Mouse (Mus musculus) heart, adult 2 months (tissue): ENCODE results near the gene Gm20388. TPM values are rescaled to one million over a fixed set of nuclear protein-coding genes. Genes with fewer than 3 reads are reported as not detected.
"Not testable (repeated sequence)": the region's sequence is repeated elsewhere in the genome, so short reads cannot be mapped to it uniquely, and the experiment has no call there.

ENCODE experiments used
- DNase-seq, 2 experiments: peaks; one replicate each; pipeline ENCODE4 v3.0.0; 2021
- H3K27ac ChIP-seq: fragments of 200-600 bp; 2 replicates; pipeline ENCODE4 v1.8.1; 2022
- H3K27me3 ChIP-seq: fragments of 200-500 bp; 2 replicates; pipeline ENCODE4 v1.6.1; 2012; ENCODE audit warnings: mild to moderate bottlenecking, low read length, inconsistent platforms, mixed read lengths; ENCODE audit not compliant: control insufficient read depth, insufficient read depth
- H3K36me3 ChIP-seq: fragments of 200-500 bp; 2 replicates; pipeline ENCODE4 v1.6.1; 2012; ENCODE audit warnings: low read length, inconsistent platforms; ENCODE audit not compliant: control insufficient read depth, insufficient read depth
- H3K4me1 ChIP-seq: fragments of 200-500 bp; 2 replicates; pipeline ENCODE4 v1.6.1; 2011; ENCODE audit warnings: low read length; ENCODE audit not compliant: control insufficient read depth, insufficient read depth
- H3K4me3 ChIP-seq: fragments of 200-600 bp; 2 replicates; pipeline ENCODE4 v1.8.1; 2022
- H3K79me2 ChIP-seq: fragments of 200-500 bp; replicated peaks from 2 replicates; pipeline ENCODE4 v1.6.1; 2012; ENCODE audit warnings: mild to moderate bottlenecking, inconsistent platforms, low read length, moderate library complexity, mixed read lengths; ENCODE audit not compliant: control insufficient read depth, insufficient read depth
- H3K9ac ChIP-seq: fragments of 200-500 bp; 2 replicates; pipeline ENCODE4 v1.6.1; 2012; ENCODE audit warnings: low read depth, mild to moderate bottlenecking, control low read depth, inconsistent platforms, low read length, mixed read lengths
- CTCF ChIP-seq: fragments of 200-600 bp; IDR thresholded peaks from 2 replicates; pipeline ENCODE4 v1.8.1; 2022; ENCODE audit warnings: antibody characterized with exemption, mild to moderate bottlenecking, moderate library complexity
- EP300 ChIP-seq: fragments of 200-500 bp; IDR thresholded peaks from 2 replicates; pipeline ENCODE4 v1.6.1; 2011; ENCODE audit warnings: low read depth, low read length, control low read depth; ENCODE audit not compliant: insufficient read depth
- POLR2A ChIP-seq: fragments of 200-500 bp; IDR thresholded peaks from 2 replicates; pipeline ENCODE4 v1.6.1; 2011; ENCODE audit warnings: mild to moderate bottlenecking, low read depth, low read length, control low read depth; ENCODE audit not compliant: insufficient read depth
- WGBS: fragments of 180-500 bp; shearing (Covaris S2); methylation state at CpG from one replicate; pipeline ENCODE4 v1.1.7; 2018; 5-methylcytosine and 5-hydroxymethylcytosine counted together
- intact Hi-C: fragments of 180-260 bp; cut with DNase I; formaldehyde crosslinking; loops from one replicate; pipeline ENCODE4 v1.15.1; 2025
- polyA plus RNA-seq: library from polyadenylated mRNA; depleted of rRNA; stranded (reverse); fragments of >200 nt; gene quantifications from 2 replicates; pipeline ENCODE4 v1.2.3, GENCODE M21; 2012
- total RNA-seq, 2 experiments: library from RNA; stranded (reverse); gene quantifications; 2 replicates each; pipeline ENCODE4 v1.2.3; 2021

Gm20388 gene
- total and polyA plus RNA-seq, 3 experiments: 1.8 to 32.3 TPM; not detected in 1

- Histone ChIP-seq H3K27me3 (no peaks in the 10 kb centered on the region), H3K9ac (no peak overlapping the region), H3K36me3 (peaks cover 9% of the 10 kb centered on the region), H3K79me2 (0 out of 2 replicates have a peak, but pooled peaks cover 1% of the 10 kb centered on the region), H3K4me3 (no peak overlapping the region), H3K27ac (no peak overlapping the region), H3K4me1 (peaks cover 2% of the 10 kb centered on the region; the same call in 1 of the 2 replicates)
- TF ChIP-seq CTCF: peak; percentile 27; the same call in 1 of the 2 replicates
- TF ChIP-seq POLR2A: no peak
- TF ChIP-seq EP300: no peak
- DNase-seq: no peak
- 80% methylated on average over 4 of the region's 4 CpGs for WGBS
- intact Hi-C loops: loop anchor here (2.0 to 10.0 kb wide), 3 partner anchors 58 to 264 kb away; partner anchors contain the start of gene Ankrd11
Measured at GRCm38 (mm10) chr8:123101244-123101643, 3190.6 kb downstream of the Gm20388 start.

- 0 out of 2 replicates have a peak, but pooled peaks have one; percentile 66 for TF ChIP-seq EP300
- peak; percentile 97 for TF ChIP-seq POLR2A
- TF ChIP-seq CTCF: no peak
- peak; percentile 97 for DNase-seq
- Histone ChIP-seq H3K4me3 (peak within 1 kb of the TSS; percentile 81), H3K27ac (peak within 1 kb of the TSS; percentile 87), H3K4me1 (peaks cover 2% of the 10 kb centered on the region; the same call in 1 of the 2 replicates), H3K27me3 (no peaks in the 10 kb centered on the region), H3K9ac (peak within 1 kb of the TSS; percentile 96), H3K79me2 (0 out of 2 replicates have a peak, but pooled peaks cover 1% of the 10 kb centered on the region), H3K36me3 (peaks cover 9% of the 10 kb centered on the region)
- intact Hi-C loops: loop anchor here (1.0 to 10.0 kb wide), 4 partner anchors 37 to 263 kb away; partner anchors contain the start of gene Ankrd11
- under 1% methylated on average over 56 of the region's 56 CpGs for WGBS
Measured at GRCm38 (mm10) chr8:123101735-123102685, 3191.4 kb downstream of the Gm20388 start, which contains the start of gene Rpl13. Rpl13 (plus strand) TSS chr8:123102350.

- under 1% methylated on average over 26 of the region's 26 CpGs for WGBS
- intact Hi-C loops: loop anchor here (1.0 to 10.0 kb wide), 2 partner anchors 38 to 262 kb away; no protein-coding TSS in a partner anchor
- H3K36me3 ChIP-seq, H3K27me3 ChIP-seq, H3K4me1 ChIP-seq, DNase-seq, H3K79me2 ChIP-seq: not testable (repeated sequence)
- H3K9ac ChIP-seq: peak overlapping the region; percentile 96
- peak overlapping the region; percentile 87 for H3K27ac ChIP-seq
- peak overlapping the region; percentile 81 for H3K4me3 ChIP-seq
Measured at GRCm38 (mm10) chr8:123102855-123103254, 3192.2 kb downstream of the Gm20388 start.

GRCm38 (mm10) chr8:123103285-123103684 lies 3192.6 kb downstream of the Gm20388 start:
- H3K4me1 ChIP-seq: peaks cover 2% of the 10 kb centered on the region; the same call in 1 of the 2 replicates
- peak overlapping the region; percentile 26; the same call in 1 of the 2 replicates for H3K27ac ChIP-seq
- no peak for TF ChIP-seq EP300
- no peak for TF ChIP-seq POLR2A
- TF ChIP-seq CTCF: no peak
- peak overlapping the region; percentile 96 for H3K9ac ChIP-seq
- H3K27me3 ChIP-seq: no peaks in the 10 kb centered on the region
- peaks cover 9% of the 10 kb centered on the region for H3K36me3 ChIP-seq
- DNase-seq: no peak
- intact Hi-C loops: loop anchor here (10.0 kb wide), 1 partner anchor 262 kb away; no protein-coding TSS in a partner anchor
- H3K4me3 ChIP-seq: peak overlapping the region; percentile 81
- 9% methylated on average over 15 of the region's 15 CpGs for WGBS
- H3K79me2 ChIP-seq: 0 out of 2 replicates have a peak, but pooled peaks cover 1% of the 10 kb centered on the region

GRCm38 (mm10) chr8:123104046-123104767 lies 3193.6 kb downstream of the Gm20388 start:
- H3K36me3 ChIP-seq: peaks cover 9% of the 10 kb centered on the region
- TF ChIP-seq POLR2A (no peak), CTCF (no peak), EP300 (no peak)
- DNase-seq: no peak
- peaks cover 2% of the 10 kb centered on the region; the same call in 1 of the 2 replicates for H3K4me1 ChIP-seq
- no peak overlapping the region for H3K4me3 ChIP-seq
- no peaks in the 10 kb centered on the region for H3K27me3 ChIP-seq
- intact Hi-C loops: loop anchor here (10.0 kb wide), 1 partner anchor 261 kb away; no protein-coding TSS in a partner anchor
- H3K9ac ChIP-seq: no peak overlapping the region
- 0 out of 2 replicates have a peak, but pooled peaks cover 1% of the 10 kb centered on the region for H3K79me2 ChIP-seq
- WGBS: 70% methylated on average over 6 of the region's 6 CpGs
- H3K27ac ChIP-seq: no peak overlapping the region
